Mouse (Mus musculus): Measurements from ENCODE around the gene Hipk1.
"Not testable (repeated sequence)": the region's sequence is repeated elsewhere in the genome, so short reads cannot be mapped to it uniquely, and the experiment has no call there.

Gene Hipk1

GRCm38 (mm10) chr3:103791230-103792110 is at the start of gene Hipk1:
Hipk1 (minus strand) TSS chr3:103791563.
- DNase-seq: peak; percentile 95

- not testable (repeated sequence) for DNase-seq
Observed at GRCm38 (mm10) chr3:103840946-103841345, 49.6 kb upstream of the Hipk1 start.

GRCm38 (mm10) chr3:103840195-103840594 is 48.8 kb upstream of the Hipk1 start:
- not testable (repeated sequence) for DNase-seq

GRCm38 (mm10) chr3:103839711-103840110 is 48.3 kb upstream of the Hipk1 start:
- DNase-seq: no peak

GRCm38 (mm10) chr3:103836453-103836852 is 45.1 kb upstream of the Hipk1 start:
- DNase-seq: no peak

- peak; percentile 80 for DNase-seq
Observed at GRCm38 (mm10) chr3:103835951-103836310, 44.6 kb upstream of the Hipk1 start.

- no peak for DNase-seq
Observed at GRCm38 (mm10) chr3:103835272-103835950, 44.0 kb upstream of the Hipk1 start.

GRCm38 (mm10) chr3:103834001-103834400 is 42.6 kb upstream of the Hipk1 start:
- no peak for DNase-seq

GRCm38 (mm10) chr3:103832426-103832825 is 41.1 kb upstream of the Hipk1 start, which contains the start of gene Bcl2l15:
Bcl2l15 (plus strand) TSS chr3:103832601.
- no peak for DNase-seq

- DNase-seq: peak; percentile 51
Observed at GRCm38 (mm10) chr3:103831146-103831545, 39.8 kb upstream of the Hipk1 start.

GRCm38 (mm10) chr3:103830681-103831080 is 39.3 kb upstream of the Hipk1 start:
- not testable (repeated sequence) for DNase-seq

- DNase-seq: no peak
Observed at GRCm38 (mm10) chr3:103829036-103829435, 37.7 kb upstream of the Hipk1 start.

GRCm38 (mm10) chr3:103827548-103827947 is 36.2 kb upstream of the Hipk1 start:
- DNase-seq: no peak

GRCm38 (mm10) chr3:103810967-103811366 is 19.6 kb upstream of the Hipk1 start:
- DNase-seq: no peak

- DNase-seq: no peak
Observed at GRCm38 (mm10) chr3:103809799-103810150, 18.4 kb upstream of the Hipk1 start.

GRCm38 (mm10) chr3:103808891-103809798 is 17.8 kb upstream of the Hipk1 start, which contains the start of the genes Dclre1b, Ap4b1 and Gm43064:
Dclre1b (minus strand) TSS chr3:103809444.
Ap4b1 (plus strand) TSS chr3:103809520.
Gm43064 (plus strand) TSS chr3:103809573.
- DNase-seq: peak; percentile 87

GRCm38 (mm10) chr3:103805671-103806070 is 14.3 kb upstream of the Hipk1 start:
- DNase-seq: no peak

GRCm38 (mm10) chr3:103802861-103803260 is 11.5 kb upstream of the Hipk1 start:
- no peak for DNase-seq

GRCm38 (mm10) chr3:103801631-103802531 is 10.5 kb upstream of the Hipk1 start:
- peak; percentile 86 for DNase-seq

GRCm38 (mm10) chr3:103799507-103799906 is 8.1 kb upstream of the Hipk1 start:
- no peak for DNase-seq

- DNase-seq: no peak
Observed at GRCm38 (mm10) chr3:103796389-103796788, 5.0 kb upstream of the Hipk1 start.

GRCm38 (mm10) chr3:103792566-103792965 is 1.2 kb upstream of the Hipk1 start:
- DNase-seq: no peak
